Mouse (Mus musculus) A20 (cell line): ENCODE measurements around the gene Cd209d.
"Not testable (repeated sequence)": the region's sequence is repeated elsewhere in the genome, so short reads cannot be mapped to it uniquely, and the experiment has no call there.

ENCODE experiments used
- DNase-seq: peaks from one replicate; pipeline ENCODE4 v3.0.0-alpha.2; 2011; ENCODE audit warnings: low read depth, low spot score

The Cd209d gene

DNA sequence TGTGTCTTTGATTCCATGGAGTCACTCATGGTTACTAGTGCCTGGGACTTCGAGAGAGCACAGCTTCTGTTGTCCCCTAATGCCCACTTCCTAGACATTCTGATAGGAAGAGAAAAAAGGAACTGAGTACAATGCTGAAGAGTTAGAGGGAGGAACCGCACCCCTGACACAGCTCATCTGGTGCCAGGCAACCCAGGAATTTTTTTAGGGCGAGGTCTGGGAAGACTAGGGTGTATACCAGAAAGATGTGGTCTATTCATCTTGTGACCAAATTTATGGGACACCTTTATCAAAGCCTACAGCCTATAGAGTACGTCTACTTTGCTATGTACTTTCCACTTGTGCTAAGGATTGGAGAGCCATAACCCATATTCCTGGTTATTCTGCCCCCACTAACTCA is at the start of gene Cd209d:
Gene Cd209d, minus strand, starts transcription at position 101 of the 400 bp plus-strand sequence.
- no peak for DNase-seq

DNA sequence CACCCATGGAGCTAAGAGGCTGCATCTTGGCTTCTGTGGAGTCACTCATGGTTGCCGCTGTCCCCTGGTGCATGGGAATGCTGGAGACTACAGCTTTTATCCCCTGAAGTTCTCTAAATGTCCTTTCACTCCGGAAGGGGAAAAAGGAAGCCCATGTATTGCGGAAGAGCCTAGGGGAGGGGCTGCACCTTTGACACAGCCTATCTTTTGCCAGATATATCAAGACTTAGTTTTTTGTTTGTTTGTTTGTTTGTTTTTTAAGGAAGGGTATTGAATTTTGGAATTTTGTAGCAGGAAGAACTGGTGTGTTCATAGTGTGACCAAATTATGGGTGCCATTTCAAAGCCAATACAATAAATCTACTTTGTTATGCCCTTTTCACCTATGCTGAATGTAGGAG is 48.4 kb upstream of the Cd209d start, which contains the start of gene Cd209b:
Gene Cd209b, minus strand, starts transcription at position 101 of the 400 bp plus-strand sequence.
- no peak for DNase-seq

DNA sequence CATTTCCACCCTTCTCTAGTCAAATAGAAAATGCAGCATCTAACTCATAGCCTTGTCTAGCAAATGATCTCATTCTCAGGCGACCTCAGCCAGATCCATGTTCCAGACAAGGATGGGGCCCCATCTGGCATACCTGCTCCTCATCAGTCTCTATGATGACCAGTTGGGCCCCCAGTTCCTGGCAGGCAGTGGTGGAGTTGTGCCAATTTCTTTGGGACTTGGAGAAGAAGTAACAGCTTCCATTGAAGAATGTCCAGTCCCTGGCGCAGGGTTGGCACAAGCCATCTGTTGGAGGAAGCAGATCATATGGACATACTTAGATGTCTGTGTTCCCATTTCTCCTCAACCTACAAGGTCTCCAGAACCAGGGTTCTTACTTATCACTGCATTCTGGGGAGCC is 2.2 kb downstream of the Cd209d start:
- DNase-seq = no peak

DNA sequence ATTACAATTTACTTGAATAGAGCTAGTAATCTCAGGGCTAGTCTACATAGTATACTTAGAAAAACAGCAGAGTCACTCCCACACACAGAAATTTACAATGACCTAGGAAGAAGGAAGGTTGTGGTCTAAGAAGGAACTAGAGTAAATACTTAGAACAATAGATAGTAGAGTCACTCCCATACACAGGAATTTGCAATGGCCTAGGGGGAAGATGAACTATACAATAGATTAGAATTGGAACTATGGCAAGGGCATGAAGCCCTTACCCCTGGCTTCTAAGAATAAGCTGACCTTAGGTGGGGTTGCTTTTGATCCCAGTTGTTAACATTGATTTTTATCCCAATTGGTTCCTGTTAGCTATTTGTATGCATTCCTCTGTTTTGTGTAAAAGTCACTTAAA is 15.6 kb downstream of the Cd209d start:
- DNase-seq = not testable (repeated sequence)

DNA sequence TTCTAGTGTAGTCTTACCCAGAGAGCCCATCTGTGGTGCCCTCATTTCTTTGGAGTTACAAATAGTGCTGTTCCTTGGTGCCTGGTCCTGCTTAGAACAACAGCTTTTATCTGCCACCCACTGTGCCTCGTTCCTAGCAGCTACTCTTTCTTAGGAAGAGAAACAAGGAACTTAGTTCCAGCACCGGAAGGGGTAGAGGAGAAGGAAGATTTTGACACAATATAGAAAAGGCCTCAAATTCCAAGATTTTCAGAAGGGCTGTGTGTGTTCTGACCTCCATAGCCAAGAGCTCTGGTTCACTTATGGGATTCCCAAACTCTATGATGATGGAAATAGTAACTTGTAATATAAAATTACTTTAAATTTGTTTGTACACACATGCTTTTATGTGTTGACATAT is 24.1 kb downstream of the Cd209d start, which contains the start of gene Cd209e:
Gene Cd209e, minus strand, starts transcription at position 101 of the 400 bp plus-strand sequence.
- no peak for DNase-seq
